Mouse (Mus musculus) adrenal gland, adult 8-10 months (tissue): ENCODE data around the gene Atad2b. TPM values are rescaled to one million over a fixed set of nuclear protein-coding genes. Genes with fewer than 3 reads are reported as not detected.
"Not testable (repeated sequence)": the region's sequence is repeated elsewhere in the genome, so short reads cannot be mapped to it uniquely, and the experiment has no call there.

Experiments
- DNase-seq: peaks from one replicate; pipeline ENCODE4 v3.0.0; 2022
- total RNA-seq, 4 experiments: library from RNA; stranded (reverse); gene quantifications; 2 replicates each; pipeline ENCODE4 v1.2.4; 2022

The Atad2b gene
- total RNA-seq = 10 to 100 TPM; 22.5 to 31.4 (median 25.5) TPM

GRCm38 (mm10) chr12:4916994-4917804 is at the start of gene Atad2b:
Atad2b (plus strand) TSS chr12:4917353.
- peak; percentile 96 for DNase-seq

- DNase-seq = no peak
Observed at GRCm38 (mm10) chr12:4868924-4869323, 48.2 kb upstream of the Atad2b start.

GRCm38 (mm10) chr12:4871260-4871659 is 45.9 kb upstream of the Atad2b start:
- DNase-seq = no peak

DNA sequence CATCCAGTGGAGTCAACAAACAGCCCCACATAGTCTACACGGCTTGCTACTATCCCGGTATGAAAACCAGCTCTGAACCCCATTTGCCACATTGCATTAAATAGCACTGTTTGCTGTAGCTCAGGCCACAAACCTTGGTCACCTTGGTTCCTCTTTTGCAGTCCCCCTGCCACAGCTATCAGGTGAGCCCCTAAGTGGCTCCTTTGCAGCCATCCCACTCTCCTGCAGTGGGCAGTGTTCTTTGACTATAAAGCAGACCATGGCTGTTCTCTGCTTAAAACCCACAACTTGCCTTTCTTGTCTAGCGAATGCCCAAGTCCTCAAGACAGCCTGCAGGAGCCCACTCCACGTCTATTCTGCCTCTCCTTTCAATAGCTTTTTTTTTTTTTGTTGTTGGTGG is 44.9 kb upstream of the Atad2b start:
- DNase-seq = no peak

DNA sequence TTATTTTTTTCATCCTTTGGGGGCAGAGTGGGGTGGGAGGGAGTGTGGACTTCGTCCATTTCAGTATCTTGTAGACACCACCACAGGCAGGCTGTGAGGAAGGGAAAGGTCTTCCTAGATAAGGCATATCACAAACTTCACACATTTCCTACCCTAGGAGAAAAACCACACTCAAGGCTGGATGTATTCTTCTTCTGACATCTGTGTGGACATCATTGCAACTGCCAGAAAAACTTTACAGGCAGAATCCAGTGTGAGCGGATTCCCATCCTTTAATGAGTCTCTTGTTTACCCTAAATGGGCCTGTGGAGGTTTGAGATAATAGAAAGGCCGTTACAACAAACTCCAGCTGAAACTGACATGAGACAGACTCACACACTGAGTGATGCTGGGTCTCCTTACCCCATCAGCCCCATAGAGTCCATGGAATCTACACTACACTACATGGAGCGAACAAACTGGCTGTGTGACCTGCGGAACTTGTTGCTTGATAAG is 44.1 kb upstream of the Atad2b start:
- DNase-seq = no peak

GRCm38 (mm10) chr12:4873531-4873930 is 43.6 kb upstream of the Atad2b start:
- no peak for DNase-seq

DNA sequence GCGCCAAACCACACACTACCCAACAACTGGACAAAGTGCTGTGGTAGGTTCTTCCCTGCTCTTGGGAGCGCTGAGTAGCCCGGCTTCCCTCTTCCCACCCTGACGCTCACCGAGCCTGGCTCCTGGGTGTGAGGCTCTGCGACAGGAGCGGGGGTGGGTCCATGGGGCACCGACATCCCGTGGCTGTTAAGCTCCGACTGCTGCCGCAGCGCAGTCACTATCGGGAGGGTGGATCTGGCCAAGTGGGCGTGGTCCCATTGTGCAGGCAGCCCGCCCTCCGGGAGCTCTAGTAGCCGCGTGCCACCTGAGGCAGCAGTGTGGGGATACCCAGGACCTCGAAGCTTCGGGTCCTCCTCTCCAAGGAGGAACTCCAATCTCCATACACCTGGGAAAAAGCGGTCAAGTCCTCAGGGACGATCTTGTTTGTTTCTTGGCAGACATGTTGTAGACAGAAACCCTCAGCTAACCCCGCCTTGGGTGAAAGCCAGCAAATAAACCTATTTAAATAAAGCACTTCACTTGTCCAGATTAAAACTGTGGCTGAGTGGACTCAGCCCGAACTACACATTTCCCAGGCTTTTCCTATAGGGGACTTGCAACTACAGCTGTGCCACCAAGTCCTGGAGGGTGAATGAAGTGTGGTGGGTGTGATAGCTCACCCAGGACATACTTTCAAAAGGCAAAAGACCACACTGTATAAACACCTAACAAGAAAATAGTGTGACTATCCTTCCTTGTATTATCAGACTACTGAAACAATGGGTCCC is 42.8 kb upstream of the Atad2b start, which contains the start of gene Mfsd2b:
Gene Mfsd2b (minus strand): TSS at position 199 of the 767 bp plus-strand sequence.
- DNase-seq = peak; percentile 60

GRCm38 (mm10) chr12:4875623-4876022 is 41.5 kb upstream of the Atad2b start:
- no peak for DNase-seq

- no peak for DNase-seq
Observed at GRCm38 (mm10) chr12:4878296-4878783, 38.8 kb upstream of the Atad2b start.

DNA sequence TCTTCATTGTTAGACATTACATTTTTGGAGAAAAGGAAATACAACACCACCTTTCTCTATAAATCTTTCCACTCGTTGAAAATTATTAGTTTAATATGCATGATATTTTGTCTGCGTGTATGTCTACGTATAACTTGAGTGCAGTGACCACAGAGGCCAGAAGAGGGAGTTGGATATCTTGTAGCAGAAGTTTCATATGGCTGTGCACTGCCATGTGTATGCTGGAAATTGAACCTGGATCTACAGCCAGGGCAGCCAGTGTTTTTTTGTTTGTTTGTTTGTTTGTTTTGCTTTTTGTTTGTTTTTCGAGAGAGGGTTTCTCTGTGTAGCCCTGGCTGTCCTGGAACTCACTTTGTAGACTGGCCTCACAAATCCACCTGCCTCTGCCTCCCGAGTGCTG is 38.1 kb upstream of the Atad2b start:
- no peak for DNase-seq

GRCm38 (mm10) chr12:4882086-4882485 is 35.1 kb upstream of the Atad2b start:
- DNase-seq = no peak

- no peak for DNase-seq
Observed at GRCm38 (mm10) chr12:4885062-4885461, 32.1 kb upstream of the Atad2b start.

- not testable (repeated sequence) for DNase-seq
Observed at GRCm38 (mm10) chr12:4886581-4886980, 30.6 kb upstream of the Atad2b start.

- no peak for DNase-seq
Observed at GRCm38 (mm10) chr12:4888739-4889138, 28.4 kb upstream of the Atad2b start.

DNA sequence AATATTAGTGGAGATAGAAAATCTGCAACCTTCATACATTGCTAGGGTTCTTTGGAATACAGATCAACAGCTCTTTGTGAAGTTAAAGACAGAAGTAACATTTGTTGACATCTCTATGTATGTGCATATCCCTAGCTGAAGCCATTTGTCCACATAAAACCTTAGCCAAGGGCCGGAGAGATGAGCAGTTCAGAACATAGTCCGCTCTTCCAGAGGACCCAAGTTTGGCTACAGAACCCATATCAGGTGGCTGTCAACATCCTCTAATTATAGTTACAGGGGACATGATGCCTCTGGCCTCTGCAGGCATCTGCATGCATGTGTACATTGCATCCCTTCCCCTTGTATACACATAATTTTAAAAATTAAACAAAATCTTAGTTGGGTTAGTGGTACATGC is 27.9 kb upstream of the Atad2b start:
- no peak for DNase-seq

- DNase-seq = no peak
Observed at GRCm38 (mm10) chr12:4889891-4890290, 27.3 kb upstream of the Atad2b start.

DNA sequence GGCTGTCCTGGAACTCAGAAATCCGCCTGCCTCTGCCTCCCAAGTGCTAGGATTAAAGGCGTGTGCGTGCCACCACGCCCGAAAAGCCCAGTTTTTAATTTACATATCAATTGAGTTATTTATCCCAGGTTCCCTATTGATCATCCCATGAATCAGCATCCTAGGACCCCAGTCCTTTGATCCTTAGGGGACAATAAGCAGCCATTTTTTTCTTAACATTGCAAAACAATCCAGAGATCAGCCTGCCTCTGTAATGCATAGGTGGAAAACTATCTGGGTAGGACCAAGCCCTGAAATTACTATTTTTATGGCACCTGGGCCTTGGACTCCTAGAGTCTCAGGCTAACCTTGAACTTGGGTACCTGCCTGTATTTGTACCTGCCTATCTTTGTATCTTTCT is 19.1 kb upstream of the Atad2b start:
- no peak for DNase-seq

DNA sequence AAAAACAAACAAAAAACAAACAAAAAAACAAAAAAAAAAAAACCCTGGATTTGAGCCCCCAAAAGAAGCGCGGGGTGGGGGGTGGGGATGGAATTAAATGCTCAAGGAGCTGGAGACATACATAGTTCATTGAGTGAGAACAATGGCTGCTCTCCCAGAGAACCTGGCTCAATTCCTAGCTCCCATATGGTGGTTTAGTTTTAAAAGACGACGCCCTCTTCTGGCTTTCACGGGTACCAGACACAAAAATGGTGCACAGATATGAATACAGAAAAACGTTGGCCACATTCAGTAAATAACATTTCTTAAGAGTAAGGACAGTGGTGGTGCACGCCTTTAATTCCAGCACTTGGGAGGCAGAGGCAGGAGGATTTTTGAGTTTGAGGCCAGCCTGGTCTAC is 11.2 kb upstream of the Atad2b start:
- no peak for DNase-seq

DNA sequence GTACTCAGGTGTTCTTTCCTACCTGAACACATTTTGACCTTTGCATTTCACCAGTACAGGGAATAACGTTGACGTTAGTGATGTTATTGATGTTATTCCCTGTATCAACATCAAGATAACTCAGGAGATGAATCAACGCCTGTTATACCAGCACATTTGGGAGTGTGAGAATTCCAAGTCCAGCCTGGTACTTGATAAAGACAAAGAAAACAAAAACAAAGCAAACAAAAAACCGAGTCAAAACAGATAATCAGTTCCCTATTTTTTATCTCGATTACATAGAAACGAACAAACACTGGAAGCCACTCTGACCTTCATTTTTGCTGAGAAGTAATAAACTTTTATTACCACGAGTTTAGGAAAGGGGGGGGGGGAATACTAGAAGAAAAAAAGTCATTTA is 10.7 kb upstream of the Atad2b start:
- DNase-seq = no peak

GRCm38 (mm10) chr12:4906951-4907906 is 9.9 kb upstream of the Atad2b start, which contains the start of gene Ubxn2a:
Ubxn2a (minus strand) TSS chr12:4907705.
- DNase-seq = peak; percentile 89

- no peak for DNase-seq
Observed at GRCm38 (mm10) chr12:4908391-4908790, 8.8 kb upstream of the Atad2b start.

GRCm38 (mm10) chr12:4910496-4910895 is 6.7 kb upstream of the Atad2b start:
- not testable (repeated sequence) for DNase-seq
